Mouse (Mus musculus) neural tube, embryonic 11.5 days (tissue): ENCODE measurements around the gene Dtl. TPM values are rescaled to one million over a fixed set of nuclear protein-coding genes. Genes with fewer than 3 reads are reported as not detected.

ENCODE experiments used
- ATAC-seq: fragments of 200-750 bp; cut with Nextera tagmentation; 2 replicates; pipeline ENCODE4 v1.8.0; 2017; ENCODE audit warnings: moderate number of reproducible peaks, mild to moderate bottlenecking, moderate TSS enrichment, moderate library complexity; ENCODE audit not compliant: insufficient read depth, low FRiP score, low TSS enrichment
- DNase-seq: peaks from one replicate; pipeline ENCODE4 v3.0.0-alpha.2; 2015; ENCODE audit warnings: low spot score
- H3K27ac ChIP-seq: fragments of 300-500 bp; sonication (generic); 2 replicates; pipeline ENCODE4 v1.5.1; 2014; ENCODE audit warnings: low read depth, mild to moderate bottlenecking, low read length
- H3K27me3 ChIP-seq: fragments of 300-500 bp; sonication (generic); 2 replicates; pipeline ENCODE4 v1.6.1; 2014; ENCODE audit warnings: mild to moderate bottlenecking, low read length, mixed read lengths; ENCODE audit not compliant: control insufficient read depth, insufficient read depth
- H3K36me3 ChIP-seq: fragments of 300-500 bp; sonication (generic); 2 replicates; pipeline ENCODE4 v1.6.1; 2014; ENCODE audit warnings: mild to moderate bottlenecking, low read length, moderate library complexity, mixed read lengths; ENCODE audit not compliant: control insufficient read depth, insufficient read depth
- H3K4me1 ChIP-seq: fragments of 300-500 bp; sonication (generic); 2 replicates; pipeline ENCODE4 v1.6.1; 2014; ENCODE audit warnings: low read length, mixed read lengths; ENCODE audit not compliant: control insufficient read depth, insufficient read depth
- H3K4me2 ChIP-seq: fragments of 300-500 bp; sonication (generic); 2 replicates; pipeline ENCODE4 v1.6.1; 2014; ENCODE audit warnings: low read depth, mild to moderate bottlenecking, moderate library complexity
- H3K4me3 ChIP-seq: fragments of 300-500 bp; sonication (generic); 2 replicates; pipeline ENCODE4 v1.5.1; 2014; ENCODE audit warnings: low read depth, low read length
- H3K9ac ChIP-seq: fragments of 300-500 bp; sonication (generic); 2 replicates; pipeline ENCODE4 v1.6.1; 2014; ENCODE audit warnings: mild to moderate bottlenecking, low read length
- H3K9me3 ChIP-seq: fragments of 300-500 bp; sonication (generic); 2 replicates; pipeline ENCODE4 v1.6.1; 2016; ENCODE audit warnings: low read length; ENCODE audit not compliant: control insufficient read depth
- WGBS: fragments of 180-500 bp; shearing (Covaris S2); extraction: QIAGEN DNeasy Blood & Tissue Kit; methylation state at CpG from one replicate; pipeline ENCODE4 v1.1.7; 2014; 5-methylcytosine and 5-hydroxymethylcytosine counted together
- polyA plus RNA-seq: library from polyadenylated mRNA; unstranded; fragments of >200 nt; fragmentation: Nextera tagmentation; extraction: Ambion mirVana; gene quantifications from 2 replicates; pipeline ENCODE4 v1.2.1, GENCODE M21; 2014

The Dtl gene
- polyA plus RNA-seq, 1 experiment from 2014 or later = 56.3 TPM

DNA sequence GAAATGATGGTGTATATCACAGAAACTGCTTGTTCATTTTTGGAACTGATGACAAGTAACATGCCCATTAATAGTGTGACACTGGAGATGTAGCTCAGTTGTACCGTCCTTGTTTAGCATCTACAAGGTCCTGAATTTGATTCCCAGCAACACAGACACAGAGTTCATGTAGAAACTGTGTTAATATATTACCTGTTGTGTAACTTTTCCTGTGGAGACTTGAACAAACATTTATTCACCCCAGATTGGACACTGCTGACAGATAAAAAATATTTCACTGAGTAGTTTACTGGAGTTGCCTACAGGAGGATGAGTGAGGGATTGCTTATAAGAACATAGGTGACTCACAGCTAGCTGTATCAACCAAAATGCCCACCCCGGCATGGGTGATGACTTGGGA lies 13.4 kb upstream of the Dtl start:
- no peaks in the 10 kb centered on the region for H3K4me1 ChIP-seq
- H3K9me3 ChIP-seq = no peaks in the 10 kb centered on the region
- no peak overlapping the region for H3K27ac ChIP-seq
- ATAC-seq (no peak), DNase-seq (no peak)
- no peak overlapping the region for H3K4me2 ChIP-seq
- no peaks in the 10 kb centered on the region for H3K27me3 ChIP-seq
- H3K4me3 ChIP-seq = no peak overlapping the region
- peaks cover 11% of the 10 kb centered on the region for H3K36me3 ChIP-seq
- WGBS = 95% methylated on average over 2 of the region's 2 CpGs
- H3K9ac ChIP-seq = no peak overlapping the region

DNA sequence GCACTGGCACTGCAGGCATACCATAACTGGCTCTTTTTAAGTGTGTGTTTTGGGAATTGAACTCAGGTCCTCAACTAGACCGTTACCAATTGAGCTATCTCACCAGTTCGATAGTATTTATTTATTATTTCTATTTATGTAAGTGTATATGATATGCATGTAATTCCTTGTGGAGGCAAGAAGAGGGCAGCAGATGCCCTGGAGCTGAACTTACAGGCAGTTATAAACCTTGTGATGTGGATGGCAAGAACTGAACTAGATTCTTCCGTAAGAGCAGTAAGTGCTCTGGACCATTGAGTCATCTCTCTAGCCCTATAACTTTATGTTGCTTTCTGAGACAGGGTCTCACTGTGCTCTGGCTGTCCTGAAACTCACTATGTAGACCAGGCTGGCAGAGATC lies 11.7 kb upstream of the Dtl start:
- 96% methylated on average over 3 of the region's 3 CpGs for whole genome bisulfite sequencing
- no peak overlapping the region for H3K4me2 ChIP-seq
- DNase-seq (no peak), ATAC-seq (no peak)
- no peak overlapping the region for H3K27ac ChIP-seq
- peaks cover 13% of the 10 kb centered on the region for H3K36me3 ChIP-seq
- H3K4me1 ChIP-seq = no peaks in the 10 kb centered on the region
- H3K27me3 ChIP-seq = no peaks in the 10 kb centered on the region
- no peaks in the 10 kb centered on the region for H3K9me3 ChIP-seq
- H3K9ac ChIP-seq = no peak overlapping the region
- H3K4me3 ChIP-seq = no peak overlapping the region

DNA sequence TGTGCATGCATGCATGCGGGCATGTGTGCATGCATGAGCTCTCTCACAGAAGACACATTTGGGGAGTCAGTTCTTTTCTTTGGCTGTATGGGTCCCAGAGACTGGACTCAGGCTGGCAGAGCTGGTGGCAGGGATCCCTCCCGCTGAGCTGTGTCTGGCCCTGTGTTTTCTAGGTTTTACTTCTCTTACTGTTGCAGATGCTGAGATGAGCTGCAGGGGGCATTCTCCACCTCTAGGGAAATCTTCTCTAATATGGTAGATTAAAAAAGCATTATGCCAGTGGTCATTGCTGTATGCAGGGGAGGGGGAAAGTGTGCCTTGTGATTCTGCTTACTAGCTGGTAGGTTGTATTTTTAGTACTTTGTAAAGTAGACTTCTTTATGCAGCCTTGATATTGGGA lies 10.4 kb upstream of the Dtl start:
- ATAC-seq (no peak), DNase-seq (no peak)
- H3K9ac ChIP-seq = no peak overlapping the region
- H3K4me3 ChIP-seq = no peak overlapping the region
- no peaks in the 10 kb centered on the region for H3K4me1 ChIP-seq
- no peak overlapping the region for H3K27ac ChIP-seq
- 88% methylated on average over 2 of the region's 2 CpGs for WGBS
- no peaks in the 10 kb centered on the region for H3K9me3 ChIP-seq
- H3K27me3 ChIP-seq = no peaks in the 10 kb centered on the region
- peaks cover 13% of the 10 kb centered on the region for H3K36me3 ChIP-seq
- no peak overlapping the region for H3K4me2 ChIP-seq

DNA sequence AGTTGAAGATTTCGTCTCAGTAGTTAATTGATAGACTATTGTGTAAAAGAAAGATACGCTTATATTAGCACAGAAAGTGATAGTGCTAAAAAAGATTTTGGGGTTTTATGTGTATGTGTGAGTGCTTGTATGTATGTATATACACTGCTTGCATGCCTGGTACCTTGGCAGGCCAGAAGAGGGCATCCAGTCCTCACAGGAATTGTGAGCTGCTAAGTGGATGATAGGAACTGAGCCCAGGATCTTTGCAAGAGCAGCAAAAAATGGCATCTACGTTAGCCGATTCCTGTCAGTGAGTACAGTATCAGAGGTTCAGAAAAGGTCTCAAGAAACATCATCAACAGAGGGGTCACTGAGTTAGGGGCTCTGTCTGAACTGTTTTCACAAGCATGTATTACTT lies 9.1 kb upstream of the Dtl start:
- Histone ChIP-seq H3K9me3 (peaks cover 2% of the 10 kb centered on the region; the same call in 1 of the 2 replicates), H3K36me3 (peaks cover 17% of the 10 kb centered on the region), H3K4me2 (no peak overlapping the region), H3K27me3 (no peaks in the 10 kb centered on the region), H3K9ac (no peak overlapping the region), H3K4me3 (no peak overlapping the region), H3K4me1 (no peaks in the 10 kb centered on the region), H3K27ac (no peak overlapping the region)
- no peak for ATAC-seq
- no peak for DNase-seq
- WGBS = 93% methylated on average over 4 of the region's 4 CpGs

DNA sequence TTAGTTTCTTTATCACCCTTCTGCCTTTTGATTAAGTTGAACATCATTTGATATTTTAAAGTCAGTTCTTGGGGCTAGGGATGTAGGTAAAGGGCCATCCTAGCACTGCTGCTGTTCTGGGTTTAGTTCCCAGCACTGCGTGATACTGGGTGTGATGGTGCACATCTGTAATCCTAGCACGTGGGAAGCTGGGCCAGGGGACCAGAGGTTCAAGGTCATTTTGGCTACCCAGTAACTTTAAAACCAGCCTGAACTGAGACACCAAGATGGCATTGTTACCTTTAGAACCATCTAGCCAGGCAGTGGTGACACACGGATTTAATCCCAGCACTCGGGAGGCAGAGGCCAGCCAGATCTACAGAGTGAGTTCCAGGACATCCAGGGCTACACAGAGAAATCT lies 8.5 kb upstream of the Dtl start:
- Histone ChIP-seq H3K9ac (no peak overlapping the region), H3K9me3 (peaks cover 2% of the 10 kb centered on the region; the same call in 1 of the 2 replicates), H3K27ac (no peak overlapping the region), H3K4me3 (no peak overlapping the region), H3K4me2 (no peak overlapping the region), H3K27me3 (no peaks in the 10 kb centered on the region), H3K36me3 (peaks cover 15% of the 10 kb centered on the region), H3K4me1 (no peaks in the 10 kb centered on the region)
- DNase-seq (no peak), ATAC-seq (no peak)
- WGBS = 94% methylated on average over 4 of the region's 4 CpGs

DNA sequence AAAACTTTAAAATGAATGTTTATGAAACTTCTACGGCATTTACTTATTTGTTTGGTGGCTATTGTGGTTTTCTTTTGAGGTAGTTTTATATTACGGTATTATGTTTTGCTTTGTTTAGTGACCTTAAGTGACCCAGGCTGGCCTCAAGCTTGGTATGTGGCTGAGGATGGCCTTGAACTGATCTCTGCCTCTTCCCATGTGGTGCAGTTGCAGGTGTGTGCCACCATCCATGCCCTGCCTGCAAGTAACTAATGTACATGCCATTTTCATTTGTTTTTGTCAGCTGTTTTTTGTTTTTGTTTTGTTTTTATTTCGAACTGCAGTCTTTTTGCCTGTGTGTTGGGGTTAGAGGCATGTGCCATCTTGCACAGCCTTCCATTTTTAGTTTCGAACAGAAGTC lies 6.3 kb upstream of the Dtl start:
- peaks cover 6% of the 10 kb centered on the region for H3K36me3 ChIP-seq
- peaks cover 2% of the 10 kb centered on the region; the same call in 1 of the 2 replicates for H3K9me3 ChIP-seq
- ATAC-seq = no peak
- peaks cover 9% of the 10 kb centered on the region for H3K4me1 ChIP-seq
- no peak overlapping the region for H3K27ac ChIP-seq
- H3K9ac ChIP-seq = no peak overlapping the region
- DNase-seq = no peak
- WGBS = 92% methylated on average over 4 of the region's 4 CpGs
- no peaks in the 10 kb centered on the region for H3K27me3 ChIP-seq
- no peak overlapping the region for H3K4me2 ChIP-seq
- H3K4me3 ChIP-seq = no peak overlapping the region

DNA sequence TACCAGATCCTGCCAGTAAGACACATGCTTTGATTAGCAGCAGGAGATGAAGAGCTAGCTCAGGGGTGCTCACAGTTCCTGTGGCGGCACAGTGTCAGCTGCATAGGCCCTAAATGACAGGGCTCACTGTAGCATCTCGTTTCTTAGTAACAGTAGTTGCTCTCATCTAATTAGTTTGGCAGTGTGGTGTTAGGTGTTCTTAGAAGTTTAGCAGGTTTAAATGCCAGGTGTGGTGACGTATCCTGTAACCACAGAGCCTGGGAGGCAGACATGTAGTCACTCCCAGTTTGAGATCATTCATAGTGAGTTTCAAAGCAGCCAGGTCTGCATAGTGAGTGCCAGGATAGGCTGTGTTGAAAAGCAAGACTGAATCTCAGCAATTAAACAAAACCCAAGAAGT lies 4.2 kb upstream of the Dtl start:
- Histone ChIP-seq H3K27me3 (no peaks in the 10 kb centered on the region), H3K9me3 (peaks cover 2% of the 10 kb centered on the region; the same call in 1 of the 2 replicates), H3K9ac (no peak overlapping the region), H3K36me3 (peaks cover 6% of the 10 kb centered on the region), H3K4me1 (peaks cover 13% of the 10 kb centered on the region), H3K27ac (no peak overlapping the region), H3K4me3 (no peak overlapping the region), H3K4me2 (no peak overlapping the region)
- 89% methylated on average over 3 of the region's 3 CpGs for WGBS
- ATAC-seq = no peak
- no peak for DNase-seq

DNA sequence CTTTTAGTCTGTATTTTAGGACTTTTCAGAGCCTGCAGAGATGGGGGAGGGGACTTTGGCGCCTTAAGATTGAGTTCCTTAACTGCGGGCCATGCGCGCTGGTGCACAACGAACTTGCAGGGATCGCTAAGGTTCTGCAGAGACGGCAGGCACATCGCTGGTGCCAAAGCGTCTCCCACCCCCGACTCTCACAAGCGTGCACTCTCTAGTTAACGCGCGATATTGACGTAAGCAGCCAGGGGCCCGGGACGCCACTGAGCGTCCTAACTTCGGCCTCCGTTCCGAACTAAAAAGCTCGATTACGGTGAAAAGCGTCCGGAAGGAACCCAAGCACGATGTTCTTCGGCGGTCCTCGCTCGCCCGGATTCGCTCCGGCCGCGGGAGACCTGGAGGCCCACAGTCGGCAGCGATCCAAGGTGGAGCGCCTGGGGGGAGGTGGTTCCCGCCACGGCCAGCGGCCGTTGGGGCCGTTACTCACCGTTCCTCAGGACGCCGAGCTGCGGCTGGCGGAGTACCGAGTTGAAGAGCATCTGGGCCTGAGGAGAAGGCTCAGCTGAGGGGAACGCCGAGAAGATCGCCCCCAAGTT lies 380 bp downstream of the Dtl start:
- H3K4me3 ChIP-seq = peak overlapping the region; percentile 77
- H3K4me1 ChIP-seq = peaks cover 16% of the 10 kb centered on the region
- peak; percentile 76 for DNase-seq
- H3K4me2 ChIP-seq = peak overlapping the region; percentile 68
- H3K9me3 ChIP-seq = no peaks in the 10 kb centered on the region
- no peaks in the 10 kb centered on the region for H3K27me3 ChIP-seq
- under 1% methylated on average over 52 of the region's 52 CpGs for WGBS
- peaks cover 2% of the 10 kb centered on the region for H3K36me3 ChIP-seq
- peak overlapping the region; percentile 83 for H3K9ac ChIP-seq
- peak; percentile 38 for ATAC-seq
- peak overlapping the region; percentile 47; the same call in 1 of the 2 replicates for H3K27ac ChIP-seq

DNA sequence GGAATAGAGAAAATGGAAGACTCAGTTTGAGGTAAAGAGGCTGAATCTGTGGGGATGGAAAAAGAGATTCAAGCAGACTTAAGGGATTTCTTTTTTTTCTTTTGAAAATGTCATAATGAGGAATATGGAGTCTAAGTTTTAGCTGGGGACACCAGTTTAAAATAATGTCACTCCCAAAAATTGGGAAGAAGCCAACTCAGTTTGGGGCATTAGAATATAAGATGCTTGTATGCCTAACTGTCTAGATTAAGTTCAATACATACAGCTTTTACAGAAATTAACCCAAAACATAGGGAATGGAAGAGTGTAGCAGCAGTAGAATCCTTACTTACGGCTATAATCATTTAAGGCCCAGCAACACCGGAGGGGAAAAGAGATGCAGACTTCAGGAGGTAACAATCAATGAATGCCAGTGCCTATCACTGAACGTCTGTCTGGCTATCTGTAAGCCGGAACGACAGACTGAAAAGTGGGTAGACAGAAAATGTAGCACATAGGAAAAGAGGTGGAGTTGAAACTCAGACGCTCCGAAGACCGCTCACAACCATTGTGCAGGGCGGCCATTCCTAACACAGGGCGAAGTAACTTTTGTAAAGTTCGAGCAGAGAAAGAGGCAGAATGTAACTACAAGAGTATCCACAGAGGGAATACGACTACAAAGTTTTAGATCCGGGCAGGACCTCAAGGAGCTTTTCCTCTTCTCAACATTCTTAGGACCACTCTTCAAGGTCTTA lies 1.3 kb downstream of the Dtl start:
- ATAC-seq (no peak), DNase-seq (peak; percentile 31)
- Histone ChIP-seq H3K9ac (peak overlapping the region; percentile 83), H3K4me3 (peak overlapping the region; percentile 77), H3K4me1 (peaks cover 16% of the 10 kb centered on the region), H3K4me2 (peak overlapping the region; percentile 68), H3K9me3 (no peaks in the 10 kb centered on the region), H3K36me3 (no peaks in the 10 kb centered on the region), H3K27ac (no peak overlapping the region), H3K27me3 (no peaks in the 10 kb centered on the region)
- 3% methylated on average over 13 of the region's 13 CpGs for WGBS
